Mouse (Mus musculus) A20 (cell line): ENCODE measurements around the gene Pik3cd.

Experiments used
- DNase-seq: peaks from one replicate; pipeline ENCODE4 v3.0.0-alpha.2; 2011; ENCODE audit warnings: low read depth, low spot score

Pik3cd gene

DNA sequence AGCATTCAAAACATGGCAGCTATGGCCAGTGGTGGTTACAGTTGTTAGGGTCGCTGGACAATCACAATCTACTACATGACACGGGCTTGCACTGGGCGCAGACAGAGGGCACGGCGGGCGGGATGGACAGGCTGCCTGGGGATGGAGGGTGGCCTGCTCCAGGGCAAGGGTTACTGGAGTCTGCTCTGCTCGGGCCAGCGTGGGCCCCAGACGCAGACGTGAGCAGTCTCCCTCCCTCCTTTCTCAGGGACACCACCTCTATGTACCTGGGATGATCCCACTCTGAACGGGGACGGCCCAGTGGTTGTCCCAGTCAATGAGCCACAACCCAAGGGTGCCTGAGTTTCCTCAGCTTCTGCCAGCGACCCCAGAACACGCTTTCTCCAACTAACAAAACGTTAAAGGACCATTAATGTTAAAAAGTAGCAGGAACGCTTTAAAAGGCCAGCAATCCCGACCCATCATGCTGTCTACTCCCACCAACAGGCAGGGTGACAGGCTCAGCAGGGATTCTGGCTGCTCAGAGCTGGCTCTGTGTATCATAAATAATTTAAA is 22.6 kb upstream of the Pik3cd start:
- DNase-seq = no peak

DNA sequence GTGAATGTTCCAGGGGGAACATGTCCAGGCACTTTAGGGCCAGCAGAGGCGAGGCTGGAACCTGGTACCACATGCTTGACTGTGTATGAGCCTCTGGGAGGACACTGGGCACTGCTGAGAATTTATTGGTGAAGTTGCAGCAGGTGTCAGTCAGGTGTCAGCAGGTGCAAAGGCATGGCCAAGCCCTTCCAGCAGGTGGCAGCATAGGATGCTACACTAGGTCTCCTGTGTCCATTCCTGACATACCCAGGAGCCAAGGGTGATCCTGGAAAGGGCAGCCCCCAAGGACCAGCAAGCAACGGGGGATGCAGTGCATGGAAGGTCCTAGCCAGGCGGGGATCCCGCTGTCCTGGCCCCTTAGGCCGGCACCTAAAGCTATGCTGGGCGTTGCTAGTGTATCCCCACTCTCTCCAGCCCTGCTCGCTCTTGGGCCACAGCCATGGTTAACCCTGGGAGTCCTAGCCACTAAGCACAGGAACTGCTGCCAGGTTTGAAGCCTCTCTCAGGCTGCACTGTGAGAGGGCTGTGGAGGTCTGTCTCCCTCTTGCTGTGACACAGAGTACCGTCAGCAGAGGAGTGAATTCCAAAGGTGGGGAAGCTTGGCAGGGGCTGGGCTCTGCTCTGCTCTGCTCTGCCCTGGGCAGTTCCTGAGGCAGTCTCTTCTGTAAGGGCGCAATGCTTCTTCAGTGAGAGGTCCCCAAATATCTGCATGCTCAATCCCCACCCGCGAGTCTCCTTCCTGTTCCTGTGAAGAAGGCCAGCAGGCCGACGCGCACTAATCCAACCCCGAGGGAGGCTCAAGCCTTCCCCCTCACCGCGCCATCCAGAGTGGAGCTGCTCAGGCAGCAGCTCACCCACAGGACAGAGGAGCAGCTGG is 21.7 kb upstream of the Pik3cd start:
- peak; percentile 53 for DNase-seq

DNA sequence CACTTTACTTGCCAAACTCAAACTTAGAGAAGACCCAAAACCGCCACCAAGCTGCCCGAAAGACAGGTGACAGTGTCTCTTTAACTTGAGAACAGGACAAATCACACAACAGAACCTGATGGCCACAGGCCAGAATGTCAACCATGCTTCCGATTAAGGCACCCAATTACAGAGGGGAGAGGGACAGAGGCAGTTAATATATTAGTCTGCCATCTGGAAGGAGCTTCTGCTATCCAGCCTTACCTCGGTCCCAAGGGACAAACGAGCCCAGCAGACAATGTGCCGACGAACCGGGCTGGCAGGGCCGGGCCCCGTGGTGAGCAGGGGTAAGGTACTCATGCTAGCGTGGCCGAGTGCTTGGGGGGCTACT is 20.6 kb upstream of the Pik3cd start:
- no peak for DNase-seq

DNA sequence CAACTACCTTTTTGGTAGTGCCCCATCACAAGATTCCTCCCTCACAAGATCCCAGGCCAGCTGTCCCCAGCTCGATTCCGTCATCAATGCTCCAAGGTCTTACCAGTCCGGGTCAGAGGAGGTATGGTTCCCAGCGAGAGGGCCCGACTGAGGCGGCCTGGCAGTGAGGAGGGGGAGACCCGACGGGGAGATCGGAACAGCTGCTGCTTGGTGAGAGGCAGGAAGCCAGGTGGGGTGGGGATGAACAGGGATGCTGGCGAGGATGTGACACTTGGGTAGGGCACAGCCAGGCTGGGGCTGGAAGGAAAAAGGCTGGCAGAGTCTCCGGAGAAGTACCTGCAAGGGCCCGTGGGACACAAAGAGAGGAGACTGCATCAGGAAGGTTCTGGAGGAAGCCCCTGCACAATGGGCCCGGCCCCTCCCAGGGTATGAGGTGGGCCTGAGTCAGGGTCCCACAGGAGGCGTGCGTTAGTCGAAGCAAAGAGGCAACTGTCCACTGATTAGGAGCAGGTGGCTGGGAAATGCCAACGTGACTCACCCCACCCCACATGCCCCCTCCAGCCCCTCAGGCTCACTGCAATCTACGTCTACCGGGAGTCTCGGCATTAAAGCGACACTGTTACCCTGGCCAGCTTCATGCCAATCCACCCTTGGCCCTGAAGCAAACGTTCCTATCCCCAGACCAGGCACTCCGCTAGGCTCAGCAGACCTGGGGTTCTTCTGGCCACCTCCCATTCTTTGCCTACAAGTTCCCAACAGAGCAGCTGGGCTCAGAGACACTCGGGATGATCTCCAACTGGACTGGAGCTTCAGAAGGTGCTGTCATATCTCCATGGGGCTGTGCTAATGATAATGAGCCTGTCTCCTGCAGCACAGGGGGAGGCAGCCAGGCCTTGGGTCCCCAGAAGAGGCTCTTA is 20.0 kb upstream of the Pik3cd start:
- no peak for DNase-seq

DNA sequence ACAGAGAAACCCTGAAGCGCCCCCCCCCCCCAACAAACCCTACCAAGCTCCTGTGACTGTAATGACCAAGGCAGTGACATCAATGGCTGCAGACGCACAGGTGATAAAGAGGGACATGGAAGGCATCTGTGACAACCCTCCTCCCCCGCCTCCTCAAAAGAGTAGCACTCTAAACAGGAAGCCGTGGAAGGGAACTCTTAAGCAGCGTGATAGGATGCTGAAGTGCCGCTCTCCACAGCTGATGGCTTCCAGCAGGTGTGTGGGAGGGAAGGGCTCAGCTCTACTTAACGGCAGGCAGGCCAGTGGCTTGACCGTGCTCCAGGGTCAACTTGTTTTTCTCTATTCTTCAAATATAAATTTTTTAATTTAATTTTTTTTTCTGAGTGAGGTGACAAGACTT is 18.8 kb upstream of the Pik3cd start:
- no peak for DNase-seq

DNA sequence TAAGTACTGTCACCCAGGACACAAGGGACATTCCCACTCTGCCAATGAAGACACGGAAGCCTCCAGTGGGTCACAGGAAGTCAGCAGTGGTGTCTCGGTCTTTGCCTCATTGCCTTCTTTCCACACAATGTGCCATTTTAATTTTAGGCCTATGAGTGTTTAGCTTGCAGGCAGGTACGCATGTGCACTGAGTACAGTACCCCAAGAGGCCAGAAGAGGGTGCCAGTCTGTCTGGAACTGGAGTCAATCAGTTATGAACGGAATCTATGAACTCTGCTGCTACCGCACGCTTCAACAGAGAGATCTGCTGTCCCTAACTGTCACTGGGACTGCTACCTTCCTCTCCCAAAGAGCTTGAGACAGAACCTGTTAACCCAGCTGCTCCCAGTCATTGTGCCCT is 17.3 kb upstream of the Pik3cd start:
- peak; percentile 60 for DNase-seq

DNA sequence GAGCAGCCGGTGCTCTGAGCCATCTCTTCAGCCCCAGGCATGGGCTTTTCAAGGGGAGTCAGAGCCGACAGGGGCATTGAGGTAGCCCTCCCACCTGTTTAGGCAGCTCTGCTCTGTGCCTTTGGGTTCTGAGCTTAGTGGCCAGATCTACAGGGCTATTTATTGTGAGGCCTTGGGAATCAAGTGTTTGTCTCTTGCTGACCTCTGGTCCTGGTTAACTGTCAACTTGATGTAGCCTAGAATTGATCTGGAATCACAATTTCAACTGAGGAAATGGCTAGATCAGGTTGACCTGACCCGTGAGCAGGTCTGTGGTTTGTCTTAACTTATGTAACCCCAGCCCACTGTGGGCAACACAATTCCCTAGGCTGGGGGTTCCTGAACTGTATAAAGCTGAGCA is 12.2 kb upstream of the Pik3cd start:
- no peak for DNase-seq

DNA sequence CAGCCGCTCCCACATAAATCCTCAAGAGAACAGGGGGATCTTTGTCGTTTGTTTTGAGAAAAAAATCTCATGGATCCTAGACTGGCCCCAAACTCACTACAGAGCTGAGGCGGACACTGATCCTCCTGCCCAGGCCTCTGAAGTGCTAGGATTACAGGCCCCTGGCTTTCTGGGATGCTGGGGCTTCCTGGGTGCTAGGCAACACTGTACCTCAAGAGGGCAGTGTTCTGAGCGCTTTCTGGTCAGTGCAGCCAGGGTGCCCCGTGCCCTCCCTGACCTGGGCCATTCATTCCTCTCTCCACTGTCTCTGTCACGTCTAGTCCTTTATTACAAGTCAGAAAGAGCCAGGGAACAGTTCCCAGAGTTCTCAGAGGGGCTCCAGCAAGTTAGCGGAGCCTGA is 9.6 kb upstream of the Pik3cd start:
- no peak for DNase-seq

DNA sequence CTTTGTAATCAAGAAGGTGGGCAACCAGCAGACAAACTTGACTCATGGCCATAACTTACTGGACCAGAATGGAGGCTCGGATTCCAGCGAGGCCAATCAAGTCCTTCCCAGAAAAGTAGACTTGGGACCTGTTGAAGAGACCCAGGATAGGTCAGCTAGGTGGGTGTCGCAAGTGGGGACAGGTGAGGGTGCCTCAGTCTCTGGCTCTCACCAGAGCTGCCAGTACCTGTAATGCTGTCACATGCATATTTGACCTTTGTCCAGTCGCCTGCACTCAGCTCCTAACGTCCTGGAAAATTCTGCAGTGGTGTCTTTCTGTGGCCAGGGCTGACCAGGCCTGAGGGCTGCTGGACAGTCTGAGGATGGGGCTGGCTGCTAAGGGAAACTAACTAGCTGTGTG is 9.1 kb upstream of the Pik3cd start:
- DNase-seq = no peak

DNA sequence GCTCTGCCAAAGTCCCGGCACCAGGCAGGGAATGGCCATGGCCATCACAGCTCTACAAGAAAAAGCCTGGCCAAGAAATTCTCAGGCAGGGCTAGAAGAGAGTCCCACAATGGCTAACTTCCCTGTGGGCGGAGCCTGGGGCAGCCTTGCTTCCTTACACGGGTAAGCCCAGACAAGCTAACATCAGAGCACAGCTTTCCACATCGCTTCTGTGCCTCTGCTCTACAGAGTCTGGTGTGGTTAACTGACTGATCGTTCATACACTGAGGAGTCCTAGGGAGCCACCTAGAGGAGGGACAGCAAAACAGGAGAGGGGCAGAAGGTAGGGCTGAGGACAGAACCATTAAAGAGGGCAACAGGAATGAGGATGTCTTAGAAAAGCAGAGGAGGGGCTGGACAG is 8.1 kb upstream of the Pik3cd start:
- DNase-seq = peak; percentile 87

DNA sequence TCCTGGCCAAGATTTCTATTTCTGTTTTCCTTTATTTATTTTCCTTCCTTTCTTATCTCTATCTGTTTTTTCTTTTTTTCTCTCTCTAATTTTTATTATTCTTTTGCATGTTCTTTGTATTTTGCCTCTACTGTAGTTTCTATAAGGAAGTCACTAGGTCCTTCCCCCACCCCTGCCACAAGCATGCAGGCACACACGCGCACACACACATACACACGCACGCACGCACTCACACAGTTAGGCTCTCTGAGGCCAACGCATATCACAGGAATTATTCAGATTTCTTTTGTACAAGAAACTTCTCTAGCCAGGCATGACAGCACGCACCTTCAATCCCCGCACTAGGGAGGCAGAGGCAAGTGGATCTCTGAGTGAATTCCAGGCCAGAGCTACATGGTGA is 3.6 kb upstream of the Pik3cd start:
- peak; percentile 69 for DNase-seq

DNA sequence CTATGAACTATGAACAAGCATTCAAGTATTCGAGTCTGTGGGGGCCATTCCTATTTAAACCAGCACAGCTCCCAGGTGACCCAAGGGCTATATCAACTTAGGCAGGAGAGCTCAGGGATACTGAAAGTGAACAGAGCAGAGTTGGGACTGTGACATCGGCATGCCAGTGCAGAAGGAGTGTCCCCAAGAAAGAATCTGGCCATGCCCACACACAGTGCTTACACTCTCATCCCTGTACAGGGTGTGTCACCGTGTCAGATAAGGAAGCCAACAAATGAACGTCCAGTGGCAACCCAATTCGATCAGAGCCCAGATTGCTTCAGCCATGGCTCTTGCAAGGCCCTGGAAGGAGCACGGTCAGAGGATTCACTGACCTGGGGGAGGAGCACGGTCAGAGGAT is 2.9 kb upstream of the Pik3cd start:
- DNase-seq = no peak

DNA sequence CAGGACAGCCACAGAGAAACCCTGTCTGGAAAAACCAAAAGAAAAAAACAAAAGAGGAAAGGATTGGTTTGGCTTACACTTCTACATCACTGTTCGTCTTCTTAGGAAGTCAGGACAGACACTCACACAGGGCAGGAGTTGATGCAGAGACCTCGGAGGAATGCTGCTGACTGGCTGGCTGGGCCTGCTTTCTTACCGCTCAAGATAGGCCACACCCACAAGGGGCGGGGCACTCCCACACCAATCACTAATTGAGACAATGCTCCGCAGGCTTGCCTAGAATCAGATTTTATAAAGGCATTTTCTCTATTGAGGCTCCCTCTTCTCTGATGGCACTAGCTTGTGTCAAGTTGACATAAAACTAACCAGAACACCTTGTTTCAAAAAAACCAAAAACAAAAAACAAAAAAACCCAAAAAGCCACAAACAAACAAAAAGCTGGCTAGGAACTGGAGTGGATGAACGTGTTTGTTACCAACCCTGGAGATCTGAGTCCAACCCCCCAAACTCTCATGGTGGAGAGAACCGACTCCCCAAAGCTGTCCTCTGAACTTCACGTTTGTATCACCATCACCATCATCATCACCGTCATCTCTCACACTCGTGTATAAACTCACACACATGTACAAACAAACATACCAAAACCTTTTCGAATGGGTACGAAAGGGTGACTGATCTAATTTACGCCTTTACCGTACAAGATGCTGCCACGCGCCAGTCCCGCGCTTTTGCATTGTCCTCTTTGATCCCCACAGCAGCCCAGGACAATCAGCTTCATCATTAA is 753 bp downstream of the Pik3cd start:
- DNase-seq = peak; percentile 62

DNA sequence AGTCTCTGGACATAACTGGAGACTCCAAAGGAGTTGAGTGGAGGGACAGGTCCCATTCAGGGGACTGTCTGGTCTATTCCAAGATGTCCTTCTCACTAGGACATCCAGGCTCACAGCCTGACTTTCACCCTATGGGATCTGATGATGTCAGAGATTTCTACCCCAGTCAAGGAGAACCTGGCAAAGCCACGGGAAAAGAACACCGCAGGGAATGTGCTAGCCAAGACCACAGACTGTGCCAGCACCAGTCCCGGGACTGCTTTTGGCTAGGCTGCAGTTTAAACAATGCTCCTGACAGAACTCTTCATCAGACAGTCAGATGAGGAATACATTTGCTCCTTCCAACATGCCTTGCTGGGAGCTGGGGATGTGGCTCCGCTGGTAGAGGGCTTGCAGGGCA is 2.4 kb downstream of the Pik3cd start:
- no peak for DNase-seq

DNA sequence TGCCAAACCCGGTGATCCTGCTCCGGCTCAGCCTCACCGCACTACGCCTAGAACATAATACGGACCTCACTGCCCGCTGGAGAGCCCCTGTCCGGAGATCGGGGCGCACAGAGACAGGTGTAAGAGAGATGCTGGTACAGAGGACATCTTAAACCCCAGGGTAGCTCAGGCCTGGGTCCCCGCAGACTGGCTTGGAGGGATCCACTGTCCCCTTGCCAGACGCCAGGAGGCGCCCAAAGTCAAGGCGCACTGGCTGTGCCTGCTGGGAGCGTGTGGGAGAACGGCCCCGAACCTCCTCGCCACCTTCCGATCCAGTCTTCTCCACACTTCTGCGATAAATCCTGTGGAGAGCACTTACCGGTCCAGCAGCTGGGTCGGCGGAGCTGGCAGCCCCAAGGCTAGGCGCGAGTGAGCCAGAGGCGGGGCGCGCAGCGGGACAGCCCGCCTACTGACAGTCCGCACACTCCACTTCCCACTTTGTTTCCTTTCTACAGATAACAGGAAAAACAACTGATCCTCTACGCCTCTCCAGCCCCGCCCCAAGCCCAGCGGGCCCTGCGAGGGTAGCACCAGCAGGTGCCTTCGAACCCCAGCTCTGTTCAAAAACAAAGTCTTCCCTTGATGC is 4.1 kb downstream of the Pik3cd start:
- DNase-seq = peak; percentile 93

DNA sequence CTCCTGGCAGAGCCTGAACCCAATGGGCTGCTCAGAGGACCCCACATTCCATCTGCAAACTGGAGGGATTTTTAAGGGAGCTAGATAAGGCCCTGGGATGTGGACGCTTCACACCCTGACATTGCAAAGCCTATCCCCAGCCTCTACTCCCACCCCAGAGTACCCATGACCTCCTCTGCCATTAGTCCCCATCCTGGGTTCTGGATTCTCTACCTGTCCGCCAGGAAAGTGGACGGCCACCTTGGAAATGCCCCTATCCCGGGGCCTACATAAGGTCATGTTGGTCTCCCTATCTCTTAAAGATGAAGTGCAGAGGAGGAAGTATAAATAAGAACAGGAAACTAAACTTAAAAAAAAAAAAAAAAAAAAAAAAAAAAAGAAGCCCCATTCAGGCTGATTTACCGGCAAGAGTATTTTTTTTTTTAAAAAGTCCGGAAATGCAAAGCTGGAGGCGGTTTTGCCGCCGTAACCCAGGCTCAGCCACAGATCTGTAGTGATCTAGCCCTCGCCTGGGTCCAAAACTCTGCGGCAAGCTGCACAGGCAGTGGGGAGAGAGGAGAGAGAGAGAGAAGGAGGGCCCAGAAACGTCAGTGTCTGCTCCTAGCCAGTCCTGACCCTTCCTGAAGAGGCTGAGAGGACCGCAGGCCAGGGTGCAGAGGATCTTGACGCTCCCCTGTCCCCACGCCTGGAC is 4.7 kb downstream of the Pik3cd start:
- peak; percentile 86 for DNase-seq

DNA sequence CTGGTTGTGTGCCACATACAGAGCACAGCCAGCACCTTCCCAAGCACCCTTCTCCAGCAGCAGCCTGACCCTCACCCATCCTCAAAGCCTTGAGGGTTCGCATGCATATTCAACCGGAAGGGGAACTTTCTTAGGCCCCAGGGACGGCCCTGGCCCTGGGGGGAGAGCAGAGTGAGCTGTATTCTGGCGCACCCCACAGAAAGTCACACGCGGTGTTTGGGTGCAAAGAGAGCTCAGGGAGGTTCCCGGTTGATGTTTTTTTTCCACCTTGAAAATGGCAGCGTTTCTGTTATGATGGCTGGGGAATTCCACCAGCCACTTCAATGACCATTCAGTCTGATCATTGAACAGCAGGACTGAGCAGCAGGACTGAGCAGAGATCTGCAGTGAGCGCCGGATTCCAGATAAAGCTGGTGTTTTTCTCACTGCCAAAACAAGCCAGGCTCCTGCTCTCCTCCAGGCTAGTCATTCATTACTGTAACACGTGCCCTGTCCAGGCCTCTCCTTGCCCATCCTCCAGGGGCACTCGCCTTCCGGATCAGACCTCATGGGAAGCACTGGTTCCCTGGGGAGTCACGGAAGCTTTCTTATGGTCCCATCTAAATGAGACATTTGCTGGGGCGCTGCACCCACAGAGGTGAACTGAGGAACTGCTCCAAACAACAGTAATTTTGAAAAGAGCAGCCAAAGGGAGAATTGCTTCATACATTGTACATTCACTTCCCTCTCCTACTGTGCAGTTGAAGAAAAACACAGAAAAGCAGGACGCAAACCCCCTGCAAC is 6.0 kb downstream of the Pik3cd start:
- peak; percentile 77 for DNase-seq

DNA sequence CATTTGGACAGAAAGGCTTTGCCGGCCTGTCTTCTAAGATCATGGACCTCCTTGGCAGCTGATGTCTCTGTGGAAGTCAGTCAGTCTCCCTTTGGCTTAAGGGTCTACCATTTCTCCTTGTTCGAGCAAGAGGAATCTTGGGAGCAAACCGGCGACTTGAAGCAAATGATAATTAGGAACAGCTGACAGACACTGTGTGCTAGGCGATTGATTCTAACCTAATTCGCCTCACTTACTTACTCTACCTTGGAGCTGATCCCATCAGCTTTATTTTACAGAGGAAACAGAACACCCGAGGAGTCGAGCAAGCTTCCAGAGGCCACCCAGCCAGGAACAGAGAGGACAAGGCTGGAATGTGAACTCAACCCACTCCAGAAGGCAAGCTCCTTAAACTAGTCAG is 11.0 kb downstream of the Pik3cd start:
- DNase-seq = no peak

DNA sequence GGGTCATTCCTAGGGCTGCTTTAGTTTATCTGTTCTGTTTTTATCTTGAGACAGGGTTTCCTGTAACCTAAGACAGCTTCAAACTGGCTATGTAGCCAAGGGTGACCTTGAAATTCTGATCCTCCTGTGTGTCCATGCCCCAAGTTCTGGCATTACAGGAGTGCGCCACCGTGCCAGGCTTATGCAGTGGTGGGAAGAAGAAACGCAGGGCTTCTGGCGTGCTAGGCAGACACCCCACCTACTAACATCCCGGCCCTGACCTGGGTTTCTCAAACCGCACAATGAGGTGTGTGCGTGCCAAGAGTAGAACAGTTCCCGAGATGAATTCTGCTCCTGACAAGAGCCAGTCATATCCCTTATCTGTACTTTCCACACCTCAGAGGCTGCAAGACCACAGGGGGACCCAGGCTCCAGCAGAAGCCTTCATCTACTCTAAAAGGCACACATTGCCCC is 11.5 kb downstream of the Pik3cd start:
- DNase-seq = no peak
